Mouse (Mus musculus) forelimb bud, embryonic 11.5 days (tissue): ENCODE measurements at regions not wholly inside any gene's neighbourhood (a gene's known extent, or its start where the extent isn't known, plus 50 kb on each side); places are given as distances from the start of the nearest gene placed in this dataset.
"Not testable (repeated sequence)": the region's sequence is repeated elsewhere in the genome, so short reads cannot be mapped to it uniquely, and the experiment has no call there.

Experiments used
- DNase-seq: peaks from one replicate; pipeline ENCODE4 v3.0.0-alpha.2; 2012; ENCODE audit warnings: low read depth, low spot score

DNA sequence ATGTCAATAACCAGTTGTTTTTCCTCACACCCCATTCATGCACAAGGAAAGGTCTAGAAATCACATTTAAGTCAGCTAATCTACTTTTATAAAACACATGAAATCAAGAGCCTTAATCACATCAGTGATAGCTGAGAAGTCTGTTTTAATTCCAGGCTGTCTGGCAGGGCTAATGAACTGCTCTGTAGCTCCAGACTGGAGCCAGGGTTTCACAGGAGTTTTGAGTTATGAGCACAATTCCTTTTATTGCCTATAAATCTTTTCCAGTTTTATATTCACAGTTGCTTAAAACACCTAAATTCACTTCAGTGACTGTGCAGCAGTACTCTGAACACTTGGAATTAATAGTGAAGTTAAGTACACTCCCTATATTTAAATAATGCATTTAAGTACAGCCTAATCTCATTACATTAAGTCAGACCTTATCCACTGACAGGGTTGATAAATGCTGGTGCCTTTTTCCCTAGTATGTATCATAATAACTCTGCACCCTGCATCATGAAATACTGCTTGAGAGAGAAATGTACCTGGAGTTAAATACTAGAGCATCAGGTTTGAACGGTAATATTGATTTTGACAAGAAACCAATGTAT is 198.6 kb upstream of the Gria4 start:
- DNase-seq: peak; percentile 18

GRCm38 (mm10) chr9:4979401-4979800 is 183.4 kb upstream of the Gria4 start:
- not testable (repeated sequence) for DNase-seq

- no peak for DNase-seq
Observed at GRCm38 (mm10) chr9:4977537-4977936, 181.5 kb upstream of the Gria4 start.

DNA sequence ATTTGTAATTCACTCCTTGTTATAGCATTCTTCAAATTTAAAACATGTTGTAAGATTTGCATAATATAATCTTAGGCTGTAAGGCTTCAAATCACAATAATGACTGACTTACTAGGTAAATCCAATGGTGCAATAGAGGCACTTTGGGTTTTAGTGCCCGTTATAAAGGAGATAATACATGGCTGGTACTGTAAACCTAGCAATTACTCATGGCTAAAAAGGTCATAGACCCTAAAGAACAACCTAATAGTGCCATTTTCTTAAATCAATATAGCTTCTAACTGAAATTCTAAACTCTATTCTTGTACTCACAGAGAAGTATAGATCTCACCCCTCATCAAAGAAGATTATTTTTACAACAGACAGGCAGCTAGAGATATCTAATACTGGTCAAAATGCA is 179.0 kb upstream of the Gria4 start:
- no peak for DNase-seq

- DNase-seq: not testable (repeated sequence)
Observed at GRCm38 (mm10) chr9:4931861-4932260, 135.8 kb upstream of the Gria4 start.

GRCm38 (mm10) chr9:4930362-4930761 is 134.3 kb upstream of the Gria4 start:
- no peak for DNase-seq

GRCm38 (mm10) chr9:4910543-4910942 is 114.5 kb upstream of the Gria4 start:
- no peak for DNase-seq

GRCm38 (mm10) chr9:4885479-4885878 is 89.4 kb upstream of the Gria4 start:
- DNase-seq: no peak
